Mouse (Mus musculus) midbrain, embryonic 15.5 days (tissue): ENCODE data around the gene Slc1a3. TPM values are rescaled to one million over a fixed set of nuclear protein-coding genes. Genes with fewer than 3 reads are reported as not detected.

Source experiments
- ATAC-seq: fragments of 200-750 bp; cut with Nextera tagmentation; replicated peaks from 2 replicates; pipeline ENCODE4 v1.8.0; 2017; ENCODE audit warnings: moderate TSS enrichment
- H3K27ac ChIP-seq: fragments of 300-500 bp; sonication (generic); 2 replicates; pipeline ENCODE4 v1.5.1; 2015; ENCODE audit warnings: mild to moderate bottlenecking, inconsistent platforms
- H3K27me3 ChIP-seq: fragments of 300-500 bp; sonication (generic); replicated peaks from 2 replicates; pipeline ENCODE4 v1.6.1; 2015; ENCODE audit warnings: inconsistent platforms
- H3K36me3 ChIP-seq: fragments of 300-500 bp; sonication (generic); replicated peaks from 2 replicates; pipeline ENCODE4 v1.6.1; 2015; ENCODE audit warnings: inconsistent platforms
- H3K4me1 ChIP-seq: fragments of 300-500 bp; sonication (generic); 2 replicates; pipeline ENCODE4 v1.6.1; 2015; ENCODE audit warnings: inconsistent platforms
- H3K4me2 ChIP-seq: fragments of 300-500 bp; sonication (generic); 2 replicates; pipeline ENCODE4 v1.6.1; 2015; ENCODE audit warnings: inconsistent platforms, mild to moderate bottlenecking, moderate library complexity
- H3K4me3 ChIP-seq: fragments of 300-500 bp; sonication (generic); 2 replicates; pipeline ENCODE4 v1.5.1; 2015; ENCODE audit warnings: mild to moderate bottlenecking, inconsistent platforms
- H3K9ac ChIP-seq: fragments of 300-500 bp; sonication (generic); 2 replicates; pipeline ENCODE4 v1.6.1; 2015; ENCODE audit warnings: mild to moderate bottlenecking, inconsistent platforms
- H3K9me3 ChIP-seq: fragments of 300-500 bp; sonication (generic); 2 replicates; pipeline ENCODE4 v1.6.1; 2016; ENCODE audit warnings: inconsistent platforms
- WGBS: fragments of 180-500 bp; shearing (Covaris S2); methylation state at CpG from one replicate; pipeline ENCODE4 v1.1.7; 2015; ENCODE audit warnings: mixed read lengths; 5-methylcytosine and 5-hydroxymethylcytosine counted together
- polyA plus RNA-seq: library from polyadenylated mRNA; unstranded; fragments of >200 nt; fragmentation: Nextera tagmentation; extraction: Ambion mirVana; gene quantifications from 2 replicates; pipeline ENCODE4 v1.2.1, GENCODE M21; 2015

The Slc1a3 gene
- polyA plus RNA-seq, 1 experiment from 2014 or later, result 100 TPM

DNA sequence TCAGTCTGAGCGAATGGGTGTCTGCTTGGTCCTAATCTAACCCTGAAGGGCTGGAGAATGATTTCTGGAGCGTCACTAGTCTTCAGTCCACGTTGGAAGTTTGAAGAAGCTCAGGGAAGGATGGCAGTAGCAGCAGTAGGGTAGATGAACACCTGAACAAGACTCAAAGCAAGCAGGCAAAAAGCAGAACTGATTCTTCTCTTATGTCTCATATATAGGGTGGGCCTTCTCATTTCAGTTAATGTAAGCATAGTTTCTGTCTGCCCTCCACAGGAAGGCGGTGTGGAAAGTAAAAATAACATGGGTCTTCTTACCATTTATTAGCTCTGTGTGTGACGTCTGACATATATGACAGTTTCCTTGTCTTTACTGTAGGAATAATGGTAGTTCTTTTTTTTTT, 122.5 kb downstream of the Slc1a3 start:
- Histone ChIP-seq H3K9ac (no peak overlapping the region), H3K36me3 (no peaks in the 10 kb centered on the region), H3K4me1 (no peaks in the 10 kb centered on the region; the same call in 1 of the 2 replicates), H3K4me2 (no peak overlapping the region), H3K4me3 (no peak overlapping the region), H3K27me3 (no peaks in the 10 kb centered on the region), H3K27ac (no peak overlapping the region), H3K9me3 (no peaks in the 10 kb centered on the region)
- ATAC-seq, result no peak
- 94% methylated on average over 5 of the region's 5 CpGs for WGBS

DNA sequence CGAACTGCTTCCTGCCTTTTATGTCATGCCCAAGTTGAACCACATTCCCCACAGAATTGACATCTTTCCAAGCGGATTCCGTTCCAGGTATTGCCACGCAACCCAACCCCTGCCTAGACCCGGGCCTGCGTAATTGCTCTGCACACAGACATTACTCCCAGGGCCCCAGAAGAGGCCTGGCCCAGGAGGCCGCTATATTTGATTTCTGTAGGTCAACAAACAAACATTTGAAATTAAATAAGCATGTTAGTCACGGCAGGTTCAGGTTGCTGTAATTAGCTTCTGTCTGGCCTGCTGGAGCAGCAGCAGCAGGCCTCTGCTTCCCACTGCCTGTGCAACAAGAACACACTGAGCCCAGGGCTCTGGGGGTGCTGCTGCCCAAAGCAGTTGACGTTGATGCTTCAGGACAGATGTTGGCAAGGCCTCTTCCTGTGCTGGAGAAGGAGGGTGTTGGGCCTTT, 123.7 kb downstream of the Slc1a3 start:
- no peak for ATAC-seq
- no peaks in the 10 kb centered on the region for H3K9me3 ChIP-seq
- H3K36me3 ChIP-seq, result no peaks in the 10 kb centered on the region
- no peaks in the 10 kb centered on the region; the same call in 1 of the 2 replicates for H3K4me1 ChIP-seq
- H3K4me2 ChIP-seq, result no peak overlapping the region
- 69% methylated on average over 9 of the region's 9 CpGs for WGBS
- no peak overlapping the region for H3K27ac ChIP-seq
- H3K9ac ChIP-seq, result no peak overlapping the region
- no peak overlapping the region for H3K4me3 ChIP-seq
- no peaks in the 10 kb centered on the region for H3K27me3 ChIP-seq

Other genes with a start within 250 kb of the Slc1a3 start
- gene Gm2310, start 190.8 kb downstream of the Slc1a3 start, polyA plus RNA-seq, result not detected in 2 replicates